Mouse (Mus musculus) CH12.LX (cell line): ENCODE data around the gene Siglec1. TPM values are rescaled to one million over a fixed set of nuclear protein-coding genes. Genes with fewer than 3 reads are reported as not detected.

Experiments used
- DNase-seq: peaks from one replicate; pipeline ENCODE4 v3.0.0-alpha.2; 2013; ENCODE audit errors: extremely low read depth
- H3K27ac ChIP-seq: 2 replicates; pipeline ENCODE4 v1.5.1; 2012; ENCODE audit warnings: low read depth, mild to moderate bottlenecking, control low read depth, moderate library complexity; ENCODE audit not compliant: insufficient read depth
- H3K27me3 ChIP-seq: replicated peaks from 2 replicates; pipeline ENCODE3; 2012; ENCODE audit warnings: inconsistent platforms
- H3K36me3 ChIP-seq, 2 experiments: replicated peaks in 1 of 2; 2 replicates each; pipeline versions ENCODE3 to v1.6.1; 2012; ENCODE audit warnings: inconsistent platforms in 1 of 2, low read length in 1 of 2, mild to moderate bottlenecking in 1 of 2, mixed read lengths in 1 of 2, moderate library complexity in 1 of 2; ENCODE audit not compliant: control insufficient read depth in 1 of 2, insufficient read depth in 1 of 2
- H3K4me1 ChIP-seq, 2 experiments: 2 replicates each; pipeline ENCODE4 v1.6.1; 2012; ENCODE audit warnings: inconsistent platforms in 1 of 2, moderate library complexity in 1 of 2; ENCODE audit not compliant: insufficient read depth in 2 of 2, control insufficient read depth in 1 of 2
- H3K4me2 ChIP-seq: 2 replicates; pipeline ENCODE4 v1.6.1; 2012; ENCODE audit warnings: low read depth, mild to moderate bottlenecking, control low read depth; ENCODE audit not compliant: poor library complexity, insufficient read depth, severe bottlenecking
- H3K4me3 ChIP-seq, 3 experiments: fragments of 150-350 bp in 1 of 3; sonication (generic) in 1 of 3; replicated peaks in 1 of 3; 2 replicates each; pipeline versions ENCODE3 to v1.5.1; 2011 to 2012; ENCODE audit warnings: low read depth in 2 of 3, low read length in 2 of 3, mild to moderate bottlenecking in 2 of 3, moderate library complexity in 2 of 3, control low read depth in 1 of 3, improper control_type of control experiment in 1 of 3, inconsistent platforms in 1 of 3, mixed read lengths in 1 of 3; ENCODE audit not compliant: poor library complexity in 1 of 3
- H3K79me2 ChIP-seq: replicated peaks from 2 replicates; pipeline ENCODE4 v1.6.1; 2012; ENCODE audit warnings: mild to moderate bottlenecking, moderate library complexity; ENCODE audit not compliant: control insufficient read depth, poor library complexity, insufficient read depth, severe bottlenecking; ENCODE audit errors: extremely low read depth
- H3K9ac ChIP-seq: 2 replicates; pipeline ENCODE4 v1.6.1; 2012; ENCODE audit warnings: low read depth, mild to moderate bottlenecking, control low read depth, moderate library complexity; ENCODE audit not compliant: insufficient read depth
- H3K9me3 ChIP-seq: replicated peaks from 2 replicates; pipeline ENCODE3; 2012; ENCODE audit warnings: low read length, inconsistent platforms, mixed read lengths
- BHLHE40 ChIP-seq: IDR thresholded peaks from 2 replicates; pipeline ENCODE4 v1.6.1; 2011; ENCODE audit warnings: mild to moderate bottlenecking, low read depth, low read length, improper control_type of control experiment
- CHD1 ChIP-seq: IDR thresholded peaks from 2 replicates; pipeline ENCODE4 v1.6.1; 2012; ENCODE audit warnings: low read depth, low read length, improper control_type of control experiment, inconsistent platforms
- CTCF ChIP-seq, 2 experiments: IDR thresholded peaks in 1 of 2; conservative IDR thresholded peaks in 1 of 2; 2 replicates each; pipeline ENCODE4 v1.5.1; 2011 to 2012; ENCODE audit warnings: low read depth in 2 of 2, low read length in 2 of 2, improper control_type of control experiment in 1 of 2, inconsistent platforms in 1 of 2, mild to moderate bottlenecking in 1 of 2, moderate library complexity in 1 of 2
- E2F4 ChIP-seq: IDR thresholded peaks from 2 replicates; pipeline ENCODE4 v1.6.1; 2011; ENCODE audit warnings: low read depth, low read length, improper control_type of control experiment; ENCODE audit not compliant: insufficient replicate concordance
- ELF1 ChIP-seq: IDR thresholded peaks from 2 replicates; pipeline ENCODE4 v1.6.1; 2014; ENCODE audit warnings: low read depth, mild to moderate bottlenecking, inconsistent platforms, low read length, improper control_type of control experiment
- ETS1 ChIP-seq: conservative IDR thresholded peaks from 2 replicates; pipeline ENCODE4 v1.6.1; 2012; ENCODE audit warnings: low read depth, mild to moderate bottlenecking, inconsistent platforms, low read length, improper control_type of control experiment, moderate library complexity
- HCFC1 ChIP-seq: IDR thresholded peaks from 2 replicates; pipeline ENCODE4 v1.6.1; 2012; ENCODE audit warnings: low read depth, mild to moderate bottlenecking, inconsistent platforms, low read length, improper control_type of control experiment
- JUN ChIP-seq: IDR thresholded peaks from 2 replicates; pipeline ENCODE4 v1.6.1; 2011; ENCODE audit warnings: low read depth, mild to moderate bottlenecking, low read length, improper control_type of control experiment, moderate library complexity; ENCODE audit not compliant: insufficient read depth
- JUND ChIP-seq: conservative IDR thresholded peaks from 2 replicates; pipeline ENCODE4 v1.6.1; 2011; ENCODE audit warnings: low read depth, low read length, improper control_type of control experiment
- MAFK ChIP-seq: IDR thresholded peaks from 2 replicates; pipeline ENCODE4 v1.6.1; 2011; ENCODE audit warnings: low read length, improper control_type of control experiment; ENCODE audit not compliant: insufficient replicate concordance
- MAZ ChIP-seq: IDR thresholded peaks from 2 replicates; pipeline ENCODE4 v1.6.1; 2012; ENCODE audit warnings: low read depth, mild to moderate bottlenecking, inconsistent platforms, low read length, improper control_type of control experiment, moderate library complexity
- MEF2A ChIP-seq: IDR thresholded peaks from 2 replicates; pipeline ENCODE4 v1.6.1; 2014; ENCODE audit warnings: low read depth, mild to moderate bottlenecking, inconsistent platforms, low read length, improper control_type of control experiment, borderline replicate concordance
- MXI1 ChIP-seq: IDR thresholded peaks from 2 replicates; pipeline ENCODE4 v1.6.1; 2011; ENCODE audit warnings: mild to moderate bottlenecking, low read depth, low read length, improper control_type of control experiment
- POLR2A ChIP-seq: IDR thresholded peaks from 2 replicates; pipeline ENCODE4 v1.6.1; 2011; ENCODE audit warnings: low read depth, mild to moderate bottlenecking, improper control_type of control experiment, low read length
- POLR2AphosphoS2 ChIP-seq: IDR thresholded peaks from 2 replicates; pipeline ENCODE4 v1.6.1; 2011; ENCODE audit warnings: low read depth, low read length, improper control_type of control experiment
- RCOR1 ChIP-seq: conservative IDR thresholded peaks from 2 replicates; pipeline ENCODE4 v1.6.1; 2012; ENCODE audit warnings: low read depth, mild to moderate bottlenecking, inconsistent platforms, low read length, improper control_type of control experiment
- SIN3A ChIP-seq: IDR thresholded peaks from 2 replicates; pipeline ENCODE4 v1.6.1; 2012; ENCODE audit warnings: low read length, improper control_type of control experiment, inconsistent platforms
- SMC3 ChIP-seq: IDR thresholded peaks from 2 replicates; pipeline ENCODE4 v1.6.1; 2011; ENCODE audit warnings: low read depth, low read length, improper control_type of control experiment
- TBP ChIP-seq: conservative IDR thresholded peaks from 2 replicates; pipeline ENCODE4 v1.6.1; 2011; ENCODE audit warnings: low read depth, low read length, improper control_type of control experiment
- UBTF ChIP-seq: IDR thresholded peaks from 2 replicates; pipeline ENCODE4 v1.6.1; 2012; ENCODE audit warnings: low read depth, mild to moderate bottlenecking, inconsistent platforms, low read length, improper control_type of control experiment, moderate library complexity
- USF2 ChIP-seq: conservative IDR thresholded peaks from 2 replicates; pipeline ENCODE4 v1.6.1; 2011; ENCODE audit warnings: low read depth, low read length, improper control_type of control experiment
- ZC3H11A ChIP-seq: IDR thresholded peaks from 2 replicates; pipeline ENCODE4 v1.6.1; 2012; ENCODE audit warnings: low read depth, mild to moderate bottlenecking, inconsistent platforms, low read length, improper control_type of control experiment
- ZMIZ1 ChIP-seq: IDR thresholded peaks from 2 replicates; pipeline ENCODE4 v1.6.1; 2012; ENCODE audit warnings: low read depth, mild to moderate bottlenecking, inconsistent platforms, low read length, improper control_type of control experiment
- ZNF384 ChIP-seq: IDR thresholded peaks from 2 replicates; pipeline ENCODE4 v1.6.1; 2012; ENCODE audit warnings: low read depth, low read length, improper control_type of control experiment, inconsistent platforms
- dilution Hi-C: fragments of 300-500 bp; cut with MboI; formaldehyde crosslinking; loops from 2 replicates; pipeline ENCODE4 v1.14.3; 2020; ENCODE audit warnings: low sequenced_read_pairs; ENCODE audit not compliant: extremely low pct_unique_long_range_greater_than_20kb, extremely low pct_ligation_motif_present
- in situ Hi-C: fragments of 300-500 bp; cut with MboI; formaldehyde crosslinking; loops from 3 replicates; pipeline ENCODE4 v1.14.3; 2019; ENCODE audit warnings: low sequenced_read_pairs, low pct_ligation_motif_present, low pct_unique_long_range_greater_than_20kb, mixed read lengths
- polyA plus RNA-seq: library from polyadenylated mRNA; unstranded; fragments of >175 nt; gene quantifications from 2 replicates; pipeline ENCODE4 v1.2.1, GENCODE M21; 2012; ENCODE audit warnings: low read depth; ENCODE audit not compliant: insufficient read length
- total RNA-seq, 2 experiments: library from RNA; depleted of rRNA; stranded (reverse); fragments of 300-350 nt in 1 of 2; fragments of >200 nt in 1 of 2; gene quantifications; 2 replicates each; pipeline ENCODE4 v1.2.3; 2012 to 2014

Siglec1 gene
- total and polyA plus RNA-seq, 3 experiments, result not detected

GRCm38 (mm10) chr2:131090852-131091251, 4.3 kb upstream of the Siglec1 start:
- Histone ChIP-seq H3K4me2 (no peak overlapping the region), H3K36me3 (no peaks in the 10 kb centered on the region), H3K27me3 (peaks cover 3% of the 10 kb centered on the region), H3K79me2 (no peaks in the 10 kb centered on the region), H3K9ac (no peak overlapping the region), H3K9me3 (no peaks in the 10 kb centered on the region), H3K27ac (no peak overlapping the region), H3K4me1 (peaks cover 0 to 4% of the 10 kb centered on the region in 2 experiments; a peak in 2 of 4 replicates), H3K4me3 (no peak overlapping the region)
- dilution Hi-C loops, result no loop called here
- no peak for TF ChIP-seq USF2
- TF ChIP-seq CTCF (conservative IDR thresholded peaks at IDR 0.05 in 1 of 2, IDR thresholded peaks at IDR 0.05 in 1 of 2; ENCODE audit: low read depth in 2 of 2, low read length in 2 of 2), result no peak
- no peak for TF ChIP-seq UBTF
- no peak for TF ChIP-seq JUN
- no peak for TF ChIP-seq HCFC1
- TF ChIP-seq RCOR1, result no peak
- TF ChIP-seq MAFK, result no peak
- no peak for TF ChIP-seq ETS1
- TF ChIP-seq ZC3H11A, result no peak
- no peak for TF ChIP-seq ELF1
- no peak for TF ChIP-seq TBP
- no peak for TF ChIP-seq BHLHE40
- TF ChIP-seq E2F4, result no peak
- TF ChIP-seq ZMIZ1, result no peak
- in situ Hi-C loops, result loop anchor here (5.0 to 25.0 kb wide), 3 partner anchors 71 to 421 kb away; partner anchors contain the start of gene 1700037H04Rik
- DNase-seq, result no peak

GRCm38 (mm10) chr2:131089634-131090033, 3.1 kb upstream of the Siglec1 start:
- H3K4me1 ChIP-seq, result peaks cover 0 to 4% of the 10 kb centered on the region in 2 experiments; a peak in 2 of 4 replicates
- dilution Hi-C loops, result no loop called here
- in situ Hi-C loops, result loop anchor here (5.0 to 25.0 kb wide), 3 partner anchors 73 to 423 kb away; partner anchors contain the start of gene 1700037H04Rik
- H3K4me3 ChIP-seq, result no peak overlapping the region
- no peak for DNase-seq
- H3K79me2 ChIP-seq, result no peaks in the 10 kb centered on the region
- no peak for TF ChIP-seq MAFK
- no peak for TF ChIP-seq SMC3
- no peak for TF ChIP-seq SIN3A
- no peak for TF ChIP-seq ZNF384
- TF ChIP-seq JUN, result no peak
- TF ChIP-seq MAZ, result no peak
- no peak for TF ChIP-seq MEF2A
- no peak for TF ChIP-seq USF2
- no peak for TF ChIP-seq MXI1
- no peak for TF ChIP-seq HCFC1
- TF ChIP-seq TBP, result no peak
- TF ChIP-seq POLR2AphosphoS2, result no peak
- no peak for TF ChIP-seq ZMIZ1
- no peak for TF ChIP-seq POLR2A
- TF ChIP-seq ETS1, result no peak
- TF ChIP-seq JUND, result no peak
- no peak for TF ChIP-seq CHD1
- TF ChIP-seq E2F4, result no peak
- TF ChIP-seq, all 38 proteins: peak for 0
- H3K27ac ChIP-seq, result no peak overlapping the region
- H3K4me2 ChIP-seq, result no peak overlapping the region
- no peaks in the 10 kb centered on the region for H3K36me3 ChIP-seq
- no peak overlapping the region for H3K9ac ChIP-seq
- H3K9me3 ChIP-seq, result no peaks in the 10 kb centered on the region
- H3K27me3 ChIP-seq, result peaks cover 3% of the 10 kb centered on the region
